8 mouse cellular contexts compared by ENCODE assay signal in the genomic region with DNA sequence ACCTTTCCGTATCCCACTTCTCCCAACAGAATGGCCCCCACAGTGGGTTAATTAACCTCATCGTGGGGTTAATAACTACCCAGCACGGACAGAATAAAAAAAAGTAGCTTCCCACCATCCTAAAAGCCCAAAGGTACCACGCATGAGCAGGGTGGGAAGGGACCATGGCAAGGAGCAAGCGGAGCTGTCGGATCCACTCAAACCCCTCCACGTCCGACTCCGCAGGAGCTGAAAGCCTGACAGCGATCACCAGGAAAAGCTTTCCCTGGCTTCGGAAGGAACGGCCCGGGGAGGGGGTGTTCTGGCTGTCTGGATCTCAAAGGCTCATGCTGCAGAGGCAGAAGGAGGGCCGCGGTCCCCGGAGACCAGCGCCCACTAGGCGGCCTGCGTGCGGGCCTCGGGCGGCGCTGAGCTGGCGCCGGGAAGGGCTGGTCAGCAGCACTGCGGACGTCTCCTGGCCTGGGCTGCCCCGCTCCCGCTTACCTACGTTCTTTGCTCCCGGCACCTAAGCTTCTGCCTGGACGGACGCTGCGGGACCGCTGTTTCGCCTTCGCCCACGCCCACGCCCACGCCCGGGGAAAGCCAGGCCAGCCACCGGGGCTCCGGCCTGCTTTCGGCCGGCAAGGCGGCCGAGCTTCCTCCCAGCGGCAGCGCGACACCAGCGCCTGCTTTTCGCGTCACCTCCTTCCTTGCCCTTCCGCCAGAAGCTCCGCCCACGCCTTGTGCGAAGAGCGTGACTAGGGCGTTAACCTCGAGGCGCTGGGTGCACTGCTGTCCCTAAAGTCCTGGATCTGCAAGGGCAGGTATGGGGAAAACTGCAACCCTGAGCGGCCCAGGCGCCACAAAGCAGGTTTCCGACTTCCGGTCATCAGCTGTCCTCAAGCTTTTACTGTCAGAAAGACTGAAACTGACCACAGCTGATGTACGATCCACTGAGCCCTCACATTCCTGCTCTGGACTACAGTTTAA. TPM values are rescaled to one million over a fixed set of nuclear protein-coding genes. Genes with fewer than 3 reads are reported as not detected.
DNase-seq lines count a peak whose midpoint lies in the region; ATAC-seq lines count a peak whose summit lies in the region.

A gene (minus strand): TSS at position 779 of the 969 bp plus-strand sequence.

- H3K27ac ChIP-seq in heart, embryonic 14.5 days (replicated peaks in 1 of 2; ENCODE audit: control insufficient read depth in 1 of 2, insufficient read depth in 1 of 2, low read depth in 2 of 2, low read length in 2 of 2): peak within 1 kb of the TSS; percentile 69 to 71
- H3K27ac ChIP-seq in liver, embryonic 13.5 days: peak within 1 kb of the TSS; percentile 76
- peak within 1 kb of the TSS; percentile 80 for H3K27ac ChIP-seq in stomach, embryonic 16.5 days (ENCODE audit: low read length)

- DNase-seq in c-Kit-negative CD71-positive TER-119-positive erythroid progenitor cells, embryonic 14.5 days (ENCODE audit: low read depth, low spot score): peak; percentile 85
- peak; percentile 86 for DNase-seq in fibroblast of lung, adult 2 months (ENCODE audit: low read depth)
- DNase-seq in kidney, postnatal 14 days: peak; percentile 95
- DNase-seq in liver, embryonic 13.5 days: peak; percentile 88
- peak; percentile 85 for DNase-seq in neural tube, embryonic 10.5 days (ENCODE audit: extremely low spot score, low spot score)

- peak within 1 kb of the TSS; percentile 84 for H3K4me2 ChIP-seq in heart, embryonic 14.5 days (ENCODE audit: low read length)
- peak within 1 kb of the TSS; percentile 92 for H3K4me2 ChIP-seq in liver, embryonic 13.5 days
- peak within 1 kb of the TSS; percentile 91 for H3K4me2 ChIP-seq in stomach, embryonic 16.5 days (ENCODE audit: low read depth, low read length)

- peak within 1 kb of the TSS; percentile 86 for H3K9ac ChIP-seq in heart, embryonic 14.5 days (ENCODE audit: low read length)
- peak within 1 kb of the TSS; percentile 91 for H3K9ac ChIP-seq in liver, embryonic 13.5 days
- H3K9ac ChIP-seq in stomach, embryonic 16.5 days (ENCODE audit: low read length): peak within 1 kb of the TSS; percentile 96

- H3K9me3 ChIP-seq in heart, embryonic 14.5 days (ENCODE audit: control insufficient read depth, low read length): no peaks in the 10 kb centered on the region
- no peaks in the 10 kb centered on the region for H3K9me3 ChIP-seq in liver, embryonic 13.5 days (replicated peaks)
- no peaks in the 10 kb centered on the region for H3K9me3 ChIP-seq in stomach, embryonic 16.5 days (replicated peaks; ENCODE audit: control insufficient read depth, low read length)

- H3K4me3 ChIP-seq in heart, embryonic 14.5 days (ENCODE audit: control insufficient read depth in 1 of 2, insufficient read depth in 1 of 2, low read depth in 1 of 2, low read length in 2 of 2): peak within 1 kb of the TSS; percentile 67 to 85
- peak within 1 kb of the TSS; percentile 89 for H3K4me3 ChIP-seq in liver, embryonic 13.5 days (replicated peaks)
- H3K4me3 ChIP-seq in stomach, embryonic 16.5 days (replicated peaks; ENCODE audit: low read length): peak within 1 kb of the TSS; percentile 96

- no peaks in the 10 kb centered on the region for H3K27me3 ChIP-seq in heart, embryonic 14.5 days (ENCODE audit: control insufficient read depth, insufficient read depth, low read length)
- no peaks in the 10 kb centered on the region for H3K27me3 ChIP-seq in liver, embryonic 13.5 days
- H3K27me3 ChIP-seq in stomach, embryonic 16.5 days (ENCODE audit: control insufficient read depth, insufficient read depth, low read length): no peaks in the 10 kb centered on the region

- peaks cover 2 to 8% of the 10 kb centered on the region in 2 experiments for H3K4me1 ChIP-seq in heart, embryonic 14.5 days (ENCODE audit: control insufficient read depth in 2 of 2, insufficient read depth in 2 of 2, low read length in 2 of 2)
- peaks cover 30% of the 10 kb centered on the region for H3K4me1 ChIP-seq in liver, embryonic 13.5 days (replicated peaks)
- H3K4me1 ChIP-seq in stomach, embryonic 16.5 days (ENCODE audit: control insufficient read depth, insufficient read depth, low read length): peaks cover 16% of the 10 kb centered on the region

- ATAC-seq in CD4-positive, CD25-positive, alpha-beta regulatory T cell, adult 4 months: peak; percentile 100
- ATAC-seq in heart, embryonic 14.5 days (ENCODE audit: insufficient number of reproducible peaks, insufficient read depth, low FRiP score, low read depth): peak; percentile 89
- peak; percentile 95 for ATAC-seq in liver, embryonic 13.5 days (ENCODE audit: low read depth)
- peak; percentile 98 for ATAC-seq in stomach, embryonic 16.5 days (ENCODE audit: insufficient read depth, low FRiP score)

- 0 out of 2 replicates have a peak, but pooled peaks cover 8% of the 10 kb centered on the region for H3K36me3 ChIP-seq in heart, embryonic 14.5 days (ENCODE audit: control insufficient read depth, insufficient read depth, low read length)
- H3K36me3 ChIP-seq in liver, embryonic 13.5 days: peaks cover 3% of the 10 kb centered on the region; the same call in 1 of the 2 replicates
- H3K36me3 ChIP-seq in stomach, embryonic 16.5 days (ENCODE audit: control insufficient read depth, insufficient read depth, low read length): 0 out of 2 replicates have a peak, but pooled peaks cover 3% of the 10 kb centered on the region

- WGBS in heart, embryonic 14.5 days: 2% methylated on average over 60 of the region's 66 CpGs
- under 1% methylated on average over 66 of the region's 66 CpGs for WGBS in liver, embryonic 13.5 days (ENCODE audit: insufficient replicate concordance)
- under 1% methylated on average over 66 of the region's 66 CpGs for WGBS in stomach, embryonic 16.5 days

RNA-seq across cellular contexts. Expression of the gene that starts here (rescaled TPM):
- 10 to 100 TPM in 1 of 2 experiments, 1 to 10 TPM in 1; 8.3 to 13.3 TPM for polyA plus RNA-seq in CD4-positive, CD25-positive, alpha-beta regulatory T cell, adult 4 months (2017; shearing (Covaris generic))
- 6.7 and 6.9 TPM in 2 replicates for polyA plus RNA-seq in heart, embryonic 14.5 days (2014; fragmentation: Nextera tagmentation; extraction: Ambion mirVana)
- polyA plus RNA-seq in liver, embryonic 13.5 days (2015; fragmentation: Nextera tagmentation; extraction: Ambion mirVana): 6.4 and 7.9 TPM in 2 replicates
- polyA plus RNA-seq in stomach, embryonic 16.5 days (2015; fragmentation: Nextera tagmentation; extraction: Ambion mirVana): 13.2 TPM in 2 replicates

Comparison
In these comparisons a context has a peak if more than half of its experiments do, and no peak if none do; other contexts are left out.
1. Peak in every context shown above with its lines: DNase-seq, ATAC-seq, H3K4me3 ChIP-seq and H3K27ac ChIP-seq.